In the genomic region with DNA sequence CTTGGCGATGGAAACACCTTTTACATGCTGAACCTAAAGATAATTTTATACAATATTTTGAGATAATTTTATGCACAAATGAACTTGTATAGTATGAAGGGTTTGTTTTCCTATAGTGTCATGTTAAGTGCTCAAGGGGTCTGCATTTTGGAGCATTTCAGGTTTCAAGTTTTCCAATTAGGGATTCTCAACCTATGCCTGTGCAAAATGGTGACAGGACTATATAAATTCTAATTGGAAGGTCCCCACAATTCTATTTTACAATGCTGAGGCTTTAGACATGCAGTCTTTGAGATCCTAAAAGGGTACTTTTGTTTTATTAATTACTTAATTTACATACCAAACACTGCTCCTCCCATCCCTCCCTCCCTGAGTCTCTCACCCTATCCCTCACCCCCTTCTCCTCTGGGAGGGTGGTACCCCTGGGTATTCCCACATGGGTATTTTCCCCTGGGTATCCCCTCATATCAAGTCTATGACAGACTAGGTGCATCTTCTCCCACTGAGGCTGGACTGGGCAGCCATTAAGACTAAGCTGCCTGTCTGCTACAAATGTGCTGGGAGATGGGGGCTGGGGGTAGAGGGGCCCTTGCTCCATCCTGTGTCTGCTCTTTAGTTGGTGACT, we compare ENCODE assay signal across 29 mouse cellular contexts. TPM values are rescaled to one million over a fixed set of nuclear protein-coding genes. Genes with fewer than 3 reads are reported as not detected.
A peak's percentile ranks its signal among the peaks of the same experiment; 100 is the strongest.
DNase-seq lines count a peak whose midpoint lies in the region; ATAC-seq lines count a peak whose summit lies in the region.
"Had no signal": no experiment of that assay in that cellular context is flagged by ENCODE, and none has a peak within 500 bp of the region (broad histone marks: within the 10 kb centered on the region; RNA-seq: fewer than 3 reads in every experiment).

No protein-coding gene starts in this region.

- no peak overlapping the region for H3K4me3 ChIP-seq in forebrain, embryonic 11.5 days (ENCODE audit: low read depth, low read length)
- H3K4me3 ChIP-seq in forebrain, embryonic 10.5 days, result no peak overlapping the region
- H3K4me3 ChIP-seq in forebrain, embryonic 13.5 days, result no peak overlapping the region
- no peak overlapping the region for H3K4me3 ChIP-seq in forebrain, embryonic 16.5 days (replicated peaks; ENCODE audit: low read length)
- H3K4me3 ChIP-seq in hindbrain, embryonic 10.5 days, result no peak overlapping the region
- H3K4me3 ChIP-seq: embryonic facial prominence, embryonic 10.5 days; embryonic facial prominence, embryonic 13.5 days; erythroblast, embryonic 14.5 days had no signal

- no peak overlapping the region for H3K9ac ChIP-seq in forebrain, embryonic 11.5 days (ENCODE audit: low read length)
- no peak overlapping the region for H3K9ac ChIP-seq in forebrain, embryonic 13.5 days
- no peak overlapping the region for H3K9ac ChIP-seq in forebrain, embryonic 16.5 days (replicated peaks; ENCODE audit: low read depth, low read length)
- H3K9ac ChIP-seq: embryonic facial prominence, embryonic 13.5 days; hindbrain, embryonic 14.5 days had no signal

- no peaks in the 10 kb centered on the region for H3K27me3 ChIP-seq in forebrain, embryonic 11.5 days (ENCODE audit: control insufficient read depth, insufficient read depth, low read length)
- no peaks in the 10 kb centered on the region for H3K27me3 ChIP-seq in forebrain, embryonic 10.5 days (ENCODE audit: poor library complexity, severe bottlenecking)
- H3K27me3 ChIP-seq in forebrain, embryonic 13.5 days, result no peaks in the 10 kb centered on the region
- no peaks in the 10 kb centered on the region for H3K27me3 ChIP-seq in forebrain, embryonic 16.5 days (replicated peaks; ENCODE audit: control insufficient read depth, insufficient read depth, low read length)
- H3K27me3 ChIP-seq in hindbrain, embryonic 10.5 days (ENCODE audit: insufficient read depth, poor library complexity, severe bottlenecking), result no peaks in the 10 kb centered on the region
- H3K27me3 ChIP-seq: embryonic facial prominence, embryonic 13.5 days; Patski had no signal

- H3K27ac ChIP-seq in forebrain, embryonic 11.5 days (ENCODE audit: low read depth, low read length), result no peak overlapping the region
- H3K27ac ChIP-seq in forebrain, embryonic 10.5 days, result no peak overlapping the region
- H3K27ac ChIP-seq in forebrain, embryonic 13.5 days, result no peak overlapping the region
- H3K27ac ChIP-seq in forebrain, embryonic 16.5 days (ENCODE audit: low read length), result no peak overlapping the region
- H3K27ac ChIP-seq in hindbrain, embryonic 10.5 days, result no peak overlapping the region
- H3K27ac ChIP-seq: embryonic facial prominence, embryonic 10.5 days; embryonic facial prominence, embryonic 13.5 days; hindbrain, embryonic 14.5 days; hindbrain, postnatal 0 days had no signal

- intact Hi-C loops in heart, postnatal 10 days (cut with DNase I), result loop anchor here (5.0 kb wide), 1 partner anchor 334 kb away; no protein-coding TSS in a partner anchor

- H3K4me1 ChIP-seq in forebrain, embryonic 11.5 days (replicated peaks; ENCODE audit: control insufficient read depth, insufficient read depth, low read length), result no peaks in the 10 kb centered on the region
- peaks cover 3% of the 10 kb centered on the region; the same call in 1 of the 2 replicates for H3K4me1 ChIP-seq in forebrain, embryonic 10.5 days
- H3K4me1 ChIP-seq in forebrain, embryonic 13.5 days, result peaks cover 6% of the 10 kb centered on the region; the same call in 1 of the 2 replicates
- no peaks in the 10 kb centered on the region; the same call in 1 of the 2 replicates for H3K4me1 ChIP-seq in forebrain, embryonic 16.5 days (replicated peaks; ENCODE audit: control insufficient read depth, insufficient read depth, low read length)
- H3K4me1 ChIP-seq in hindbrain, embryonic 10.5 days (replicated peaks), result no peaks in the 10 kb centered on the region
- H3K4me1 ChIP-seq: embryonic facial prominence, embryonic 10.5 days had no signal

- H3K9me3 ChIP-seq in forebrain, embryonic 11.5 days (ENCODE audit: control insufficient read depth, low read length), result no peaks in the 10 kb centered on the region
- H3K9me3 ChIP-seq in forebrain, embryonic 10.5 days, result no peaks in the 10 kb centered on the region
- H3K9me3 ChIP-seq in forebrain, embryonic 13.5 days (replicated peaks), result no peaks in the 10 kb centered on the region
- no peaks in the 10 kb centered on the region for H3K9me3 ChIP-seq in forebrain, embryonic 16.5 days (ENCODE audit: control insufficient read depth, low read length)
- no peaks in the 10 kb centered on the region for H3K9me3 ChIP-seq in hindbrain, embryonic 10.5 days
- H3K9me3 ChIP-seq: embryonic facial prominence, embryonic 10.5 days; embryonic facial prominence, embryonic 13.5 days; G1E had no signal

- no peaks in the 10 kb centered on the region; the same call in 1 of the 2 replicates for H3K36me3 ChIP-seq in forebrain, embryonic 11.5 days (ENCODE audit: control insufficient read depth, insufficient read depth, low read length)
- peaks cover 7% of the 10 kb centered on the region for H3K36me3 ChIP-seq in forebrain, embryonic 10.5 days (replicated peaks)
- no peaks in the 10 kb centered on the region for H3K36me3 ChIP-seq in forebrain, embryonic 13.5 days (ENCODE audit: poor library complexity, severe bottlenecking)
- no peaks in the 10 kb centered on the region for H3K36me3 ChIP-seq in forebrain, embryonic 16.5 days (ENCODE audit: control insufficient read depth, insufficient read depth)
- H3K36me3 ChIP-seq in hindbrain, embryonic 10.5 days, result peaks cover 12% of the 10 kb centered on the region

- H3K4me2 ChIP-seq in forebrain, embryonic 11.5 days (ENCODE audit: low read depth, low read length, severe bottlenecking), result no peak overlapping the region
- no peak overlapping the region for H3K4me2 ChIP-seq in forebrain, embryonic 13.5 days
- H3K4me2 ChIP-seq in forebrain, embryonic 16.5 days (ENCODE audit: low read length), result no peak overlapping the region
- H3K4me2 ChIP-seq: embryonic facial prominence, embryonic 13.5 days; heart, embryonic 11.5 days; hindbrain, embryonic 14.5 days had no signal

- 80% methylated on average over 1 of the region's 1 CpGs for WGBS in forebrain, embryonic 11.5 days
- WGBS in forebrain, embryonic 10.5 days, result 91% methylated on average over 1 of the region's 1 CpGs
- 61% methylated on average over 1 of the region's 1 CpGs for WGBS in forebrain, embryonic 13.5 days
- 58% methylated on average over 1 of the region's 1 CpGs for WGBS in forebrain, embryonic 16.5 days
- 96% methylated on average over 1 of the region's 1 CpGs for WGBS in hindbrain, embryonic 10.5 days

- no peak for DNase-seq in forebrain, embryonic 11.5 days (ENCODE audit: low spot score)
- no peak for DNase-seq in forebrain, embryonic 10.5 days (ENCODE audit: extremely low spot score, low spot score)
- DNase-seq in heart, adult 11 months, result peak; percentile 64
- DNase-seq in heart, postnatal 10 days, result no peak
- DNase-seq in left cerebral cortex, adult 11 months (ENCODE audit: low spot score), result no peak
- DNase-seq in hindbrain, embryonic 10.5 days (ENCODE audit: low spot score), result no peak
- DNase-seq: adrenal gland, postnatal 10 days; adrenal gland, postnatal 36 days; cerebellum, adult 11 months; cerebellum, adult 2 months; cerebellum, adult 9-11 months; cerebellum, postnatal 36 days; embryo, embryonic 11 days; gastrocnemius, postnatal 10 days; gastrocnemius, postnatal 36 days; heart, postnatal 36 days; kidney, adult 2 months had no signal

- peak; percentile 61 for ATAC-seq in forebrain, embryonic 11.5 days (replicated peaks; ENCODE audit: low FRiP score)
- peak; percentile 70; the same call in 1 of the 2 replicates for ATAC-seq in forebrain, embryonic 13.5 days
- 0 out of 2 replicates have a peak, but pooled peaks have one; percentile 43 for ATAC-seq in forebrain, embryonic 16.5 days
- ATAC-seq: hindbrain, postnatal 0 days; inflammation-experienced regulatory T-cells, adult 6 months; intestine, embryonic 16.5 days; Patski had no signal

RNA-seq across cellular contexts. Expression of gene Cmss1, which starts 30.8 kb away (rescaled TPM):
- polyA plus RNA-seq in forebrain, embryonic 11.5 days (2014; fragmentation: Nextera tagmentation; extraction: Ambion mirVana), result 52.5 and 53.7 TPM in 2 replicates
- 62.1 and 63.6 TPM in 2 replicates for polyA plus RNA-seq in forebrain, embryonic 10.5 days (2016; fragmentation: Nextera tagmentation; extraction: Ambion mirVana)
- 10 to 100 TPM; 38.5 to 39.4 TPM for total RNA-seq in heart, postnatal 10 days (2021)
- polyA plus RNA-seq in forebrain, embryonic 13.5 days (2015; fragmentation: Nextera tagmentation; extraction: Ambion mirVana), result 43.9 and 45.2 TPM in 2 replicates
- polyA plus RNA-seq in forebrain, embryonic 16.5 days (2015; fragmentation: Nextera tagmentation; extraction: Ambion mirVana), result 38.6 and 39.9 TPM in 2 replicates
- polyA plus RNA-seq in hindbrain, embryonic 10.5 days (2016; fragmentation: Nextera tagmentation; extraction: Ambion mirVana), result 55.5 and 61.7 TPM in 2 replicates
